Mouse (Mus musculus): ENCODE measurements around the gene Ribc2. TPM values are rescaled to one million over a fixed set of nuclear protein-coding genes. Genes with fewer than 3 reads are reported as not detected.

The Ribc2 gene
- not detected for polyA plus RNA-seq (2015; fragmentation: Illumina TruSeq; extraction: RNeasy Lipid Tissue Mini Kit (QIAGEN cat#74804); ENCODE audit: insufficient read depth, low replicate concordance)

DNA sequence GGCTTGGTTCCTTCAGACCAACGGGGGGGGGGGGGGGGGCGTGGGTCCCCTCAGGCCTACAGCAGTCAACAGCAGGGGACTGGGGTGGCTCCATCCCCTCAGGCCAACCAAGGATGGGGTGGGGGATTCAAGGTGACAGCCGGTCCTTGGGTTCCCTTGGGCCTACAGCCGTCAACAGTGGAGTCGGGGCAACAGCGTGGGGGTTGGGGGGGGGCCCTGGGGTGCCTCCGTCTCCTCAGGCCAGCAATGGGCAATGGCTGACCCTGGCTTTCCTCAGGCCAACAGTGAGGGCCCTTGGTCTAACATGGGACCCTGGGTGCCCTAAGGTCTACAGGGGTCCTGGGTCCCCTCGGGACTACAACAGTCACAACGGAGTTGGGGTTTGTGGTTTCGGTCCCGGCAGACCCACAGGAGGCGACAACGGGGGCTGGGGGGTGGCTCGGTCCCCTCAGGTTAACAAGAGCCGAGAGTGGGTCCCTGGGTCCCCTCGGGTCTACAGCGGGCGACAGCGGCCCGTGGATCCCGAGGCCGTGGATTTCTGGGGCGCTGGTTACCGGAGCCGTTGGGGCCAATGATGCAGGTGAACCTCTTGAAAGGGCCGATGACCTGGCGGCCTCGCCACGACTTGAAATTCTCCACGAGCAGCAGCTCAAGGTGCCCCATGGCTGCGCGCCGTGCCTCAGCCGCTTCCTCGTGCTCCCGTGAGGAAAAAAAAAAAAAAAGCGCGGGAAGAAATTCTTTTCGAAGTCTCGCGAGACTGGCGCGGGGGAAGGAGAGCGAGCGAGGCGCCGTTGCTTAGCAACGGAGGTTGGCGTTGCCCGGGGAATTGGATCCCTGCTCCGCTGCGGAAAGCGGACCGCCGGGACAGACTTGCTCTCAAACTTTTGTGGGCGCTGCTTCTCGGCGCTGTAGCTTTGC lies at the start of gene Ribc2, which contains the start of gene Smc1b:
TSS of gene Ribc2 (plus strand) at position 804 of the 918 bp plus-strand sequence.
TSS of gene Smc1b (minus strand) at position 690 of the 918 bp plus-strand sequence.

Other genes with a start within 250 kb of the Ribc2 start
- gene Gm29666, start 212.0 kb upstream of the Ribc2 start, polyA plus RNA-seq (2015; fragmentation: Illumina TruSeq; extraction: RNeasy Lipid Tissue Mini Kit (QIAGEN cat#74804); ENCODE audit: insufficient read depth, low replicate concordance) = 1.2 TPM
- 36.8 TPM for gene Nup50, start 208.7 kb upstream of the Ribc2 start, polyA plus RNA-seq (2015; fragmentation: Illumina TruSeq; extraction: RNeasy Lipid Tissue Mini Kit (QIAGEN cat#74804); ENCODE audit: insufficient read depth, low replicate concordance)
- gene 5031439G07Rik, start 143.5 kb upstream of the Ribc2 start, polyA plus RNA-seq (2015; fragmentation: Illumina TruSeq; extraction: RNeasy Lipid Tissue Mini Kit (QIAGEN cat#74804); ENCODE audit: insufficient read depth, low replicate concordance) = 43.6 TPM
- gene Upk3a, start 114.9 kb upstream of the Ribc2 start, polyA plus RNA-seq (2015; fragmentation: Illumina TruSeq; extraction: RNeasy Lipid Tissue Mini Kit (QIAGEN cat#74804); ENCODE audit: insufficient read depth, low replicate concordance) = not detected
- gene Fam118a, start 103.1 kb upstream of the Ribc2 start, polyA plus RNA-seq (2015; fragmentation: Illumina TruSeq; extraction: RNeasy Lipid Tissue Mini Kit (QIAGEN cat#74804); ENCODE audit: insufficient read depth, low replicate concordance) = 17.3 TPM
- gene Smc1b, start 114 bp upstream of the Ribc2 start, polyA plus RNA-seq (2015; fragmentation: Illumina TruSeq; extraction: RNeasy Lipid Tissue Mini Kit (QIAGEN cat#74804); ENCODE audit: insufficient read depth, low replicate concordance) = 2.5 TPM
- gene Fbln1, start 73.9 kb downstream of the Ribc2 start, polyA plus RNA-seq (2015; fragmentation: Illumina TruSeq; extraction: RNeasy Lipid Tissue Mini Kit (QIAGEN cat#74804); ENCODE audit: insufficient read depth, low replicate concordance) = 1.2 TPM
- 80.4 TPM for gene Atxn10, start 204.2 kb downstream of the Ribc2 start, polyA plus RNA-seq (2015; fragmentation: Illumina TruSeq; extraction: RNeasy Lipid Tissue Mini Kit (QIAGEN cat#74804); ENCODE audit: insufficient read depth, low replicate concordance)

Data from spleen, adult 10 weeks (tissue).